Comparison of ENCODE assay signal across 20 mouse cellular contexts in the genomic region with DNA sequence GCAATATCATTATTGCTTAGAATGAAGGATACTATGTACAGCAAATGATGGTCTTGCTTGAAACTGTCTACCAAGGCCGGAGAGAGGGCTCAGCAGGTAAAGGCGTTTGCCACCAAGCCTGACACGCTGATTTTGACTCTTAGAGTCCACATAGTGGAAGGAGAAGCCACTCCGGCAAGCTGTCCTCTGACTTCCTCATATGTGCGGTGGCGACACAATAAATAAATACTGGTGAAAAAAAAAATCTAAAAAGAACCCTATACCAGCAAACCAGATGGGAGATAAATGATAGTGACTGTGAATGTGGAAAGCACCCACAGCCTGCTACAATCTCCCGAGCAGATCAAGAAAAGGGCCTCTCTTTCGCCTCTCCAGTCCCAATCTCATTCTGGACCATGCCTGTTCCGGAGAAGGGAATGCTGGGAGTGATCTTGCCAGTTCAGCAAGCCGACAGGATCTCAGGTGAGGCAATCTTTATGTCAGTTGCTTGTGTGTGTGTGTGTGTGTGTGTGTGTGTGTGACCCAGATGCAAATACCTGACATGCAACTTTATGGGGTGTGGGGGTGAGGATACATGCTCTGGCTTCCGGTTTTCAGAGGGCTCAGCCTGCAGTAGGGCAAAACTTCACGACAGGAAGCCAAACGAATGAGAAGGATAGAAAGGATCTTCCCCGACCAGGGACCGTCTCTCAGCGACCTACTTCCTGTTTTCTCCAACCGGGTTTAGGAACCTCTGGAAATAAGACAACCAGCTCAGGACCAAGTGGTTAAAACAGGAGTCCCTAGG. TPM values are rescaled to one million over a fixed set of nuclear protein-coding genes. Genes with fewer than 3 reads are reported as not detected.
DNase-seq lines count a peak whose midpoint lies in the region; ATAC-seq and TF ChIP-seq lines count a peak whose summit lies in the region.
"Had no signal": no experiment of that assay in that cellular context is flagged by ENCODE, and none has a peak within 500 bp of the region (broad histone marks: within the 10 kb centered on the region; RNA-seq: fewer than 3 reads in every experiment).

No protein-coding gene starts in this region.

- H3K9me3 ChIP-seq in G1E (replicated peaks), result 0 out of 2 replicates have a peak, but pooled peaks cover 1% of the 10 kb centered on the region
- H3K9me3 ChIP-seq: lung, embryonic 15.5 days; neural tube, embryonic 15.5 days had no signal

- peak overlapping the region; percentile 26; the same call in 1 of the 2 replicates for H3K4me3 ChIP-seq in G1E (ENCODE audit: low read depth, low read length)
- no peak overlapping the region for H3K4me3 ChIP-seq in thymus, adult 2 months (ENCODE audit: control insufficient read depth, insufficient read depth, low read length)
- H3K4me3 ChIP-seq: lung, embryonic 15.5 days; neural tube, embryonic 15.5 days had no signal

- no peak; the same call in 1 of the 2 replicates for ATAC-seq in G1E (ENCODE audit: extremely low read depth, insufficient number of reproducible peaks, low FRiP score, poor library complexity, severe bottlenecking)
- peak; percentile 82 for ATAC-seq in inflammation-experienced regulatory T-cells, adult 6 months
- ATAC-seq: midbrain, embryonic 16.5 days had no signal

- peak; percentile 5 for DNase-seq in heart, adult 8-10 months (ENCODE audit: low spot score)
- DNase-seq in heart, postnatal 10 days, result no peak
- DNase-seq in G1E (ENCODE audit: low spot score), result peak; percentile 52
- peak; percentile 51 for DNase-seq in thymus, adult 2 months
- DNase-seq in left cerebral cortex, postnatal 14 days (ENCODE audit: low spot score in 2 of 2), result no peak
- DNase-seq in gastrocnemius, postnatal 4 days (ENCODE audit: low spot score in 2 of 2), result no peak
- DNase-seq in heart, postnatal 14 days, result no peak
- DNase-seq: adrenal gland, postnatal 14 days; cerebellum, adult 11-12 months; gastrocnemius, postnatal 10 days; heart, postnatal 36 days; kidney, adult 11 months; right cerebral cortex, postnatal 14 days had no signal

- intact Hi-C loops in heart, postnatal 10 days (cut with DNase I), result loop anchor here (5.0 to 10.0 kb wide), 2 partner anchors 129 to 187 kb away; a partner anchor contains a TSS
- intact Hi-C loops in left cerebral cortex, postnatal 14 days (cut with DNase I), result no loop called here
- intact Hi-C loops in heart, postnatal 14 days (cut with DNase I), result loop anchor here (10.0 kb wide), 1 partner anchor 187 kb away; no protein-coding TSS in a partner anchor

- H3K27me3 ChIP-seq in G1E (ENCODE audit: insufficient read depth, low read length), result peaks cover 5% of the 10 kb centered on the region
- H3K27me3 ChIP-seq in thymus, adult 2 months (ENCODE audit: control insufficient read depth, insufficient read depth, low read length), result no peaks in the 10 kb centered on the region
- H3K27me3 ChIP-seq: lung, embryonic 15.5 days; neural tube, embryonic 15.5 days had no signal

- no peak for TF ChIP-seq CTCF in G1E (IDR thresholded peaks at IDR 0.05; ENCODE audit: low read depth, low read length)
- no peak for TF ChIP-seq CTCF in thymus, adult 2 months (IDR thresholded peaks at IDR 0.05; ENCODE audit: borderline replicate concordance, control insufficient read depth, extremely low read depth, insufficient read depth, low read length, poor library complexity)

- WGBS in thymus, adult 2 months, result 23% methylated on average over 17 of the region's 17 CpGs

- no peak for TF ChIP-seq POLR2A in thymus, adult 2 months (IDR thresholded peaks at IDR 0.05; ENCODE audit: control insufficient read depth, extremely low read depth, insufficient read depth, low read length, poor library complexity)

- H3K27ac ChIP-seq in thymus, adult 2 months (ENCODE audit: control insufficient read depth, insufficient read depth, low read length), result peak overlapping the region; percentile 80
- H3K27ac ChIP-seq: lung, embryonic 15.5 days; neural tube, embryonic 15.5 days had no signal

- peaks cover 20% of the 10 kb centered on the region for H3K4me1 ChIP-seq in G1E (ENCODE audit: insufficient read depth, low read depth, low read length)
- peaks cover 14% of the 10 kb centered on the region for H3K4me1 ChIP-seq in thymus, adult 2 months (replicated peaks; ENCODE audit: control insufficient read depth, insufficient read depth, low read length)
- H3K4me1 ChIP-seq: lung, embryonic 15.5 days; neural tube, embryonic 15.5 days had no signal

- no peaks in the 10 kb centered on the region for H3K36me3 ChIP-seq in G1E (replicated peaks)
- H3K36me3 ChIP-seq in thymus, adult 2 months (ENCODE audit: control insufficient read depth, insufficient read depth, low read length), result no peaks in the 10 kb centered on the region
- H3K36me3 ChIP-seq: lung, embryonic 15.5 days; neural tube, embryonic 15.5 days had no signal

RNA-seq across cellular contexts. Expression of a gene that starts 15.2 kb away (rescaled TPM):
- not detected for total RNA-seq in heart, adult 8-10 months (2022)
- total RNA-seq in heart, postnatal 10 days (2021), result not detected
- not detected in 2 replicates for total RNA-seq in G1E (2014; fragmentation: Nextera tagmentation)
- total RNA-seq in G1E (2017), result 0.16 TPM in 1 of 2 replicates, not detected in the other
- not detected in 2 replicates for polyA plus RNA-seq in G1E (2012)
- polyA plus RNA-seq in inflammation-experienced regulatory T-cells, adult 6 months (2017; shearing (Covaris generic)), result not detected
- polyA plus RNA-seq in thymus, adult 2 months (2012; rRNA removed), result 0.38 TPM in 1 of 2 replicates, not detected in the other
- total RNA-seq in left cerebral cortex, postnatal 14 days (2021), result not detected
- not detected for total RNA-seq in gastrocnemius, postnatal 4 days (2021)
- not detected for total RNA-seq in heart, postnatal 14 days (2021)
- total RNA-seq: adrenal gland, postnatal 14 days; gastrocnemius, postnatal 10 days; heart, postnatal 36 days; layer of hippocampus, adult 18-20 months; left cerebral cortex, postnatal 36 days had no signal
- polyA plus RNA-seq: lung, embryonic 15.5 days; midbrain, embryonic 16.5 days; neural tube, embryonic 15.5 days; stomach, embryonic 16.5 days had no signal

RNA-seq across cellular contexts. Expression of a gene that starts 25.0 kb away (rescaled TPM):
- total RNA-seq in heart, adult 8-10 months (2022), result not detected
- not detected for total RNA-seq in heart, postnatal 10 days (2021)
- total RNA-seq in G1E (2014; fragmentation: Nextera tagmentation), result not detected in 2 replicates
- total RNA-seq in G1E (2017), result 0.23 TPM in 1 of 2 replicates, not detected in the other
- not detected in 2 replicates for polyA plus RNA-seq in G1E (2012)
- polyA plus RNA-seq in inflammation-experienced regulatory T-cells, adult 6 months (2017; shearing (Covaris generic)), result not detected
- 4.2 and 4.7 TPM in 2 replicates for polyA plus RNA-seq in thymus, adult 2 months (2012; rRNA removed)
- under 1 TPM; 0.48 to 0.53 TPM for total RNA-seq in left cerebral cortex, postnatal 14 days (2021)
- total RNA-seq in gastrocnemius, postnatal 4 days (2021), result not detected
- not detected for total RNA-seq in heart, postnatal 14 days (2021)
- total RNA-seq: gastrocnemius, postnatal 10 days; heart, postnatal 36 days had no signal

RNA-seq across cellular contexts. Expression of a gene that starts 47.7 kb away (rescaled TPM):
- not detected for total RNA-seq in heart, adult 8-10 months (2022)
- not detected for total RNA-seq in heart, postnatal 10 days (2021)
- not detected in 2 replicates for total RNA-seq in G1E (2014; fragmentation: Nextera tagmentation)
- not detected in 2 replicates for total RNA-seq in G1E (2017)
- not detected in 2 replicates for polyA plus RNA-seq in G1E (2012)
- not detected for polyA plus RNA-seq in inflammation-experienced regulatory T-cells, adult 6 months (2017; shearing (Covaris generic))
- not detected in 2 replicates for polyA plus RNA-seq in thymus, adult 2 months (2012; rRNA removed)
- not detected for total RNA-seq in left cerebral cortex, postnatal 14 days (2021)
- total RNA-seq in gastrocnemius, postnatal 4 days (2021), result not detected
- not detected for total RNA-seq in heart, postnatal 14 days (2021)
- total RNA-seq: adrenal gland, postnatal 14 days; gastrocnemius, postnatal 10 days; heart, postnatal 36 days; layer of hippocampus, adult 18-20 months; left cerebral cortex, postnatal 36 days had no signal
- polyA plus RNA-seq: lung, embryonic 15.5 days; midbrain, embryonic 16.5 days; neural tube, embryonic 15.5 days; stomach, embryonic 16.5 days had no signal

RNA-seq across cellular contexts. Expression of a gene that starts 50.7 kb away (rescaled TPM):
- total RNA-seq in heart, adult 8-10 months (2022), result under 1 TPM; 0.35 to 0.83 (median 0.39) TPM
- under 1 TPM; 0.22 to 0.48 TPM for total RNA-seq in heart, postnatal 10 days (2021)
- total RNA-seq in G1E (2014; fragmentation: Nextera tagmentation) (2.3 and 8.0 TPM in 2 replicates), G1E (2017) (1.1 and 1.4 TPM in 2 replicates)
- 4.9 and 6.0 TPM in 2 replicates for polyA plus RNA-seq in G1E (2012)
- 1 to 10 TPM in 1 of 3 experiments, under 1 TPM in 2; 0.22 to 1.2 (median 0.31) TPM for polyA plus RNA-seq in inflammation-experienced regulatory T-cells, adult 6 months (2017; shearing (Covaris generic))
- 10.7 and 11.5 TPM in 2 replicates for polyA plus RNA-seq in thymus, adult 2 months (2012; rRNA removed)
- total RNA-seq in left cerebral cortex, postnatal 14 days (2021), result under 1 TPM in 1 of 2 experiments, not detected in 1; 0.42 TPM
- 1 to 10 TPM in 1 of 2 experiments, under 1 TPM in 1; 0.98 to 1.6 TPM for total RNA-seq in gastrocnemius, postnatal 4 days (2021)
- under 1 TPM; 0.51 to 0.55 TPM for total RNA-seq in heart, postnatal 14 days (2021)
- polyA plus RNA-seq: midbrain, embryonic 16.5 days; neural tube, embryonic 15.5 days had no signal

Comparison
In these comparisons a context has a peak if more than half of its experiments do, and no peak if none do; other contexts are left out.
1. DNase-seq: peak in heart, adult 8-10 months (single experiment), G1E (single experiment) and thymus, adult 2 months (single experiment); none in heart, postnatal 10 days (0 of 2), left cerebral cortex, postnatal 14 days (0 of 2), gastrocnemius, postnatal 4 days (0 of 2) and heart, postnatal 14 days (0 of 2).